Mouse (Mus musculus): ENCODE measurements around the gene Cacfd1.

- TF ChIP-seq GATA1 (IDR thresholded peaks at IDR 0.05; ENCODE audit: borderline replicate concordance, low read length) = no peak
- no peak for TF ChIP-seq FLI1 (IDR thresholded peaks at IDR 0.05; ENCODE audit: low read length)
Observed at GRCm38 (mm10) chr2:26997993-26998392, 11.7 kb upstream of the Cacfd1 start.

Data from megakaryocyte, embryonic 14.5 days (primary cell).